Mouse (Mus musculus): ENCODE measurements around the gene Cst7. TPM values are rescaled to one million over a fixed set of nuclear protein-coding genes. Genes with fewer than 3 reads are reported as not detected.
A peak's percentile ranks its signal among the peaks of the same experiment; 100 is the strongest.
"Not testable (repeated sequence)": the region's sequence is repeated elsewhere in the genome, so short reads cannot be mapped to it uniquely, and the experiment has no call there.

The Cst7 gene
- total RNA-seq (2014; rRNA removed) (0.49 TPM in 1 of 2 replicates, not detected in the other), polyA plus RNA-seq (2015; fragmentation: Nextera tagmentation; extraction: Ambion mirVana) (0.47 TPM in 1 of 2 replicates, not detected in the other)

GRCm38 (mm10) chr2:150569847-150570590 is at the start of gene Cst7:
Gene Cst7, plus strand, starts transcription at chr2:150570415.
- H3K36me3 ChIP-seq (ENCODE audit: insufficient read depth, low read length) = no peaks in the 10 kb centered on the region
- H3K4me3 ChIP-seq (ENCODE audit: low read depth, low read length) = no peak within 1 kb of the TSS
- H3K4me2 ChIP-seq (ENCODE audit: low read depth, low read length, poor library complexity, severe bottlenecking) = no peak within 1 kb of the TSS
- no peaks in the 10 kb centered on the region for H3K9me3 ChIP-seq (ENCODE audit: low read length)
- 83% methylated on average over 11 of the region's 11 CpGs for WGBS
- no peaks in the 10 kb centered on the region for H3K27me3 ChIP-seq (ENCODE audit: insufficient read depth, low read length)
- no peak for ATAC-seq (ENCODE audit: low FRiP score)
- DNase-seq (ENCODE audit: low spot score) = no peak
- no peak for TF ChIP-seq CTCF (IDR thresholded peaks at IDR 0.05)
- H3K27ac ChIP-seq (ENCODE audit: low read depth, low read length) = no peak within 1 kb of the TSS
- no peak within 1 kb of the TSS for H3K9ac ChIP-seq (replicated peaks; ENCODE audit: low read length, poor library complexity, severe bottlenecking)
- no peaks in the 10 kb centered on the region for H3K4me1 ChIP-seq (ENCODE audit: insufficient read depth, low read length)

GRCm38 (mm10) chr2:150525703-150526207 is 44.5 kb upstream of the Cst7 start:
- ATAC-seq (ENCODE audit: low FRiP score) (peak; percentile 69; the same call in 1 of the 2 replicates), DNase-seq (ENCODE audit: low spot score) (peak; percentile 2)
- WGBS = 2% methylated on average over 40 of the region's 42 CpGs

GRCm38 (mm10) chr2:150549576-150549975 is 20.6 kb upstream of the Cst7 start:
- H3K27ac ChIP-seq (ENCODE audit: low read depth, low read length); H3K4me2 ChIP-seq (ENCODE audit: low read depth, low read length, poor library complexity, severe bottlenecking); H3K36me3 ChIP-seq (ENCODE audit: insufficient read depth, low read length); H3K9ac ChIP-seq (replicated peaks; ENCODE audit: low read length, poor library complexity, severe bottlenecking); H3K4me3 ChIP-seq (ENCODE audit: low read depth, low read length); ATAC-seq (ENCODE audit: low FRiP score); DNase-seq (ENCODE audit: low spot score); H3K4me1 ChIP-seq (ENCODE audit: insufficient read depth, low read length); H3K27me3 ChIP-seq (ENCODE audit: insufficient read depth, low read length); H3K9me3 ChIP-seq (ENCODE audit: low read length): not testable (repeated sequence)
- WGBS = 86% methylated on average over 10 of the region's 10 CpGs

More at GRCm38 (mm10) chr2:150525703-150526207, 44.5 kb upstream of the Cst7 start:
- H3K9me3 ChIP-seq (ENCODE audit: low read length) = no peaks in the 10 kb centered on the region
- no peak overlapping the region for H3K27ac ChIP-seq (ENCODE audit: low read depth, low read length)
- no peaks in the 10 kb centered on the region for H3K36me3 ChIP-seq (ENCODE audit: insufficient read depth, low read length)
- no peaks in the 10 kb centered on the region for H3K4me1 ChIP-seq (ENCODE audit: insufficient read depth, low read length)
- peak overlapping the region; percentile 83 for H3K4me2 ChIP-seq (ENCODE audit: low read depth, low read length, poor library complexity, severe bottlenecking)
- 0 out of 2 replicates have a peak, but pooled peaks cover 4% of the 10 kb centered on the region for H3K27me3 ChIP-seq (ENCODE audit: insufficient read depth, low read length)
- TF ChIP-seq CTCF (IDR thresholded peaks at IDR 0.05) = no peak
- peak overlapping the region; percentile 62 for H3K9ac ChIP-seq (replicated peaks; ENCODE audit: low read length, poor library complexity, severe bottlenecking)
- H3K4me3 ChIP-seq (ENCODE audit: low read depth, low read length) = peak overlapping the region; percentile 48

GRCm38 (mm10) chr2:150558568-150558967 is 11.6 kb upstream of the Cst7 start:
- H3K9me3 ChIP-seq (ENCODE audit: low read length) = no peaks in the 10 kb centered on the region
- ATAC-seq (ENCODE audit: low FRiP score) = 0 out of 2 replicates have a peak, but pooled peaks have one; percentile 31
- WGBS = 45% methylated on average over 3 of the region's 3 CpGs

GRCm38 (mm10) chr2:150567051-150567450 is 3.2 kb upstream of the Cst7 start:
- Histone ChIP-seq H3K4me2 (ENCODE audit: low read depth, low read length, poor library complexity, severe bottlenecking) (no peak overlapping the region), H3K4me1 (ENCODE audit: insufficient read depth, low read length) (no peaks in the 10 kb centered on the region), H3K9ac (replicated peaks; ENCODE audit: low read length, poor library complexity, severe bottlenecking) (no peak overlapping the region), H3K4me3 (ENCODE audit: low read depth, low read length) (no peak overlapping the region), H3K36me3 (ENCODE audit: insufficient read depth, low read length) (no peaks in the 10 kb centered on the region), H3K27me3 (ENCODE audit: insufficient read depth, low read length) (no peaks in the 10 kb centered on the region), H3K27ac (ENCODE audit: low read depth, low read length) (no peak overlapping the region), H3K9me3 (ENCODE audit: low read length) (no peaks in the 10 kb centered on the region)
- TF ChIP-seq CTCF (IDR thresholded peaks at IDR 0.05) = no peak
- DNase-seq (ENCODE audit: low spot score) = peak; percentile 19
- WGBS = 84% methylated on average over 2 of the region's 2 CpGs
- no peak for ATAC-seq (ENCODE audit: low FRiP score)

More at GRCm38 (mm10) chr2:150558568-150558967, 11.6 kb upstream of the Cst7 start:
- Histone ChIP-seq H3K27me3 (ENCODE audit: insufficient read depth, low read length) (no peaks in the 10 kb centered on the region), H3K4me1 (ENCODE audit: insufficient read depth, low read length) (no peaks in the 10 kb centered on the region), H3K27ac (ENCODE audit: low read depth, low read length) (no peak overlapping the region), H3K36me3 (ENCODE audit: insufficient read depth, low read length) (no peaks in the 10 kb centered on the region), H3K4me3 (ENCODE audit: low read depth, low read length) (no peak overlapping the region), H3K4me2 (ENCODE audit: low read depth, low read length, poor library complexity, severe bottlenecking) (no peak overlapping the region), H3K9ac (replicated peaks; ENCODE audit: low read length, poor library complexity, severe bottlenecking) (no peak overlapping the region)
- TF ChIP-seq CTCF (IDR thresholded peaks at IDR 0.05) = peak; percentile 77
- DNase-seq (ENCODE audit: low spot score) = peak; percentile 51

GRCm38 (mm10) chr2:150570761-150571160 is 546 bp downstream of the Cst7 start:
- no peak for TF ChIP-seq CTCF (IDR thresholded peaks at IDR 0.05)
- Histone ChIP-seq H3K27ac (ENCODE audit: low read depth, low read length) (no peak overlapping the region), H3K4me3 (ENCODE audit: low read depth, low read length) (no peak overlapping the region), H3K27me3 (ENCODE audit: insufficient read depth, low read length) (no peaks in the 10 kb centered on the region), H3K9me3 (ENCODE audit: low read length) (no peaks in the 10 kb centered on the region), H3K36me3 (ENCODE audit: insufficient read depth, low read length) (no peaks in the 10 kb centered on the region), H3K4me1 (ENCODE audit: insufficient read depth, low read length) (no peaks in the 10 kb centered on the region), H3K4me2 (ENCODE audit: low read depth, low read length, poor library complexity, severe bottlenecking) (no peak overlapping the region), H3K9ac (replicated peaks; ENCODE audit: low read length, poor library complexity, severe bottlenecking) (no peak overlapping the region)
- 86% methylated on average over 2 of the region's 2 CpGs for WGBS
- DNase-seq (ENCODE audit: low spot score) = no peak
- no peak for ATAC-seq (ENCODE audit: low FRiP score)

All from midbrain, postnatal 0 days (tissue).